Mouse (Mus musculus) hindbrain, embryonic 13.5 days (tissue): ENCODE results near the gene Lrrc46. TPM values are rescaled to one million over a fixed set of nuclear protein-coding genes. Genes with fewer than 3 reads are reported as not detected.
A peak's percentile ranks its signal among the peaks of the same experiment; 100 is the strongest.

ENCODE experiments used
- ATAC-seq: fragments of 200-750 bp; cut with Nextera tagmentation; 2 replicates; pipeline ENCODE4 v1.8.0; 2017; ENCODE audit warnings: moderate TSS enrichment; ENCODE audit not compliant: low FRiP score
- H3K27ac ChIP-seq: fragments of 300-500 bp; sonication (generic); 2 replicates; pipeline ENCODE4 v1.5.1; 2015; ENCODE audit warnings: inconsistent platforms, mild to moderate bottlenecking, moderate library complexity
- H3K27me3 ChIP-seq: fragments of 300-500 bp; sonication (generic); 2 replicates; pipeline ENCODE4 v1.6.1; 2015; ENCODE audit warnings: mild to moderate bottlenecking, inconsistent platforms
- H3K36me3 ChIP-seq: fragments of 300-500 bp; sonication (generic); 2 replicates; pipeline ENCODE4 v1.6.1; 2015; ENCODE audit warnings: mild to moderate bottlenecking, inconsistent platforms
- H3K4me1 ChIP-seq: fragments of 300-500 bp; sonication (generic); replicated peaks from 2 replicates; pipeline ENCODE4 v1.6.1; 2015; ENCODE audit warnings: inconsistent platforms
- H3K4me2 ChIP-seq: fragments of 300-500 bp; sonication (generic); 2 replicates; pipeline ENCODE4 v1.6.1; 2015; ENCODE audit warnings: inconsistent platforms, mild to moderate bottlenecking, moderate library complexity
- H3K4me3 ChIP-seq: fragments of 300-500 bp; sonication (generic); 2 replicates; pipeline ENCODE4 v1.5.1; 2015; ENCODE audit warnings: mild to moderate bottlenecking, inconsistent platforms
- H3K9ac ChIP-seq: fragments of 300-500 bp; sonication (generic); 2 replicates; pipeline ENCODE4 v1.6.1; 2015; ENCODE audit warnings: mild to moderate bottlenecking, inconsistent platforms
- H3K9me3 ChIP-seq: fragments of 300-500 bp; sonication (generic); 2 replicates; pipeline ENCODE4 v1.6.1; 2016; ENCODE audit warnings: inconsistent platforms
- WGBS: fragments of 180-500 bp; shearing (Covaris S2); methylation state at CpG from one replicate; pipeline ENCODE4 v1.1.7; 2015; 5-methylcytosine and 5-hydroxymethylcytosine counted together
- polyA plus RNA-seq: library from polyadenylated mRNA; unstranded; fragments of >200 nt; fragmentation: Nextera tagmentation; extraction: Ambion mirVana; gene quantifications from 2 replicates; pipeline ENCODE4 v1.2.1, GENCODE M21; 2015

Lrrc46 gene
- 3.2 and 5.6 TPM in 2 replicates for polyA plus RNA-seq

DNA sequence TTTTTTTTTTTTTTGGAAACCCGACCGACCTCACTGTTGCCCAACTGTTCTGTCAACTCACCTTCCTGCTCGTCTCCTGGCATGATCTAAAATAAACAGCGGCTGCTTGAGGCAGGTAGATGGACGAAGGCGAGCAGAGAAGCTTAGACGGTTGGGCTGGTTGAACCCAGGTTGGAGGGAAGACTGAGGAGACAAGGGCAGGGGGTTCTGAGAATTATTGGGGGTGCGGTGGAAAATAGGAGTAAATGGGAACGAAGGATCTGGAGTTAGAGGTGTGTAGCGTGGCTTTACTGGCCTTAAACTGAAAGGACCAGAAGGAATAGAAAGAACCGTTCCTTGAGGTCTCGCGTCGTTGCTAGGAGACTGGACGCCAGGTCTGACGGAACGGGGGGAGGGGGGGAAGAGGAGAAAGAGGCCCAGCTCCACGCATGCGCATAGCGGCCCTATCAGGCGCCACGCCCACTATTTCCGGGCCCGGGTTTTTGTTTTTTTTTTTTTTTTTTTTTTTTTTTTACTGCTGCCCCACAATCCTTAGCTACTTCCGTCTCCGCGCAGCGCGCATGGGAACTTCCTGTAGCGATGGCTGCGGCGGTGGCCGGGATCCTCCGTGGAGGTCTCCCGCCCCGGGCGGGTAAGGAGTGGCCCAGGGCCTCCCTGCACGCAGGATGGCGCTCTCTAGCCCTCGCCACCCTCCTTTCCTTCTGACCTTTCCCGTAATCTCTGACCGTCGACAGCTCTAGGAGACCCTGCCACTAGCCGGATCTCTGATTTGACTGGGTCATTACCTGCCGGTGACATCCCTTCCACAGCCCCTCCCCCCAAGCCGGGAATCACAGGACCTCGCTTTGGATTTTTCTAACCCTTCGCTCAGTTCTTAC lies at the start of gene Lrrc46, which contains the start of gene Mrpl10:
TSS of gene Lrrc46 (minus strand) at position 386 of the 878 bp plus-strand sequence.
TSS of gene Mrpl10 (plus strand) at position 539 of the 878 bp plus-strand sequence.
- H3K9me3 ChIP-seq = no peaks in the 10 kb centered on the region
- no peaks in the 10 kb centered on the region for H3K27me3 ChIP-seq
- H3K4me1 ChIP-seq = peaks cover 23% of the 10 kb centered on the region
- peaks cover 21% of the 10 kb centered on the region for H3K36me3 ChIP-seq
- peak within 1 kb of the TSS; percentile 76 for H3K4me3 ChIP-seq
- H3K4me2 ChIP-seq = peak within 1 kb of the TSS; percentile 81
- peak within 1 kb of the TSS; percentile 90 for H3K9ac ChIP-seq
- H3K27ac ChIP-seq = peak within 1 kb of the TSS; percentile 88
- peak; percentile 89 for ATAC-seq
- WGBS = under 1% methylated on average over 48 of the region's 48 CpGs

DNA sequence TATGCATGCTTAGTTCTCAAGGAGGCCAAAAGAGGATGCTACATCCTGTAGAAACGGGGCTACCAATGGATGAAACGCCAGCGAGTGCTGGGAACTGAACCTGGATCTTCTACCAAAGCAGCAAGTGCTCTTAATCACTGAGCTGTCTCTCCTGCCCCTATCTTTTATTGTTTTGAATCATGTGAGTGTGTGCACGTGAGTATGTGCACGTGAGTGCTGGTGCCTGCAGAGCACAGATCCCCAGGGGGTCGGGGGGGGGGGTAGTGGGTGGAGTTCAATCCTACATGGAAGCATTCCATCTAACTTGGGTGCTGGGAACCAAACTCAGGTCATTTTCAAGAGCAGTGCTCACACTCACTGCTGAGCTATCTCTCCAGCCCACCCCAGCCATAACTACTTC lies 45.2 kb upstream of the Lrrc46 start:
- Histone ChIP-seq H3K27ac (no peak overlapping the region), H3K4me1 (peaks cover 12% of the 10 kb centered on the region; the same call in 1 of the 2 replicates), H3K27me3 (no peaks in the 10 kb centered on the region), H3K9ac (no peak overlapping the region), H3K36me3 (no peaks in the 10 kb centered on the region), H3K4me2 (no peak overlapping the region), H3K4me3 (no peak overlapping the region), H3K9me3 (peaks cover 9% of the 10 kb centered on the region; the same call in 1 of the 2 replicates)
- 66% methylated on average over 6 of the region's 6 CpGs for WGBS
- ATAC-seq = no peak

DNA sequence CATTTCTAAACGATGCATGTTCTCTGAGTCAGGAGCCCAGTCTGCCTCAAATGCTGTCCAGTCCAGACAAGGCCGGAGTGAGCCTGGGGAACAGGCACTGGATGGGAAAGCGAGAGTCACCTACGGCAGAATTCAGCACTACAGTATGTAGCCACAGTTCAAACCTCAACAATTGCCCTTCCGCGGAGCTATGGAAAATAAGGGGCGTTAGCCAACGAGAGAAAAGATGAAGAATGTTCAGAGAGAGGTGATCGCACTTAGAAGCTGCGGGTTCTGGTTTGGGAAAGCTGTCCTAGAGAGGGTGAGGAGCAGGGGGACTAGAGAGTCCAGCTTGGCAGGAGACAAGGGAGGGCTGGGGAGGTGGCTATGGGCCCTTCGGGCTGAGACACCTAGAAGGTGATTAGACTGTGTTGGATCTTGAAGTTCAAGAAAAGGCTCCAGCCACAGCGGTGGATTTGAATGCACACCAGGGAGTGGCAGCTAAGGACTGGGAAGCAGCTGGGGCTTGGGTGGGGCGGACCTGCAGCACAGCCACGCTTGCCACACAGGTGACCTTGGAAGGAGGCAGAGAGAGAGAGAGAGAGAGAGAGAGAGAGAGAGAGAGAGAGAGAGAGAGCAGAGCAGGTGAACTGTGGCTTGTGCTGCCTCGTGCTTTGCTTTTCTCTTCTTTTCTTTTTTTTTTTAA lies 43.8 kb upstream of the Lrrc46 start:
- H3K4me3 ChIP-seq = no peak overlapping the region
- 89% methylated on average over 15 of the region's 15 CpGs for WGBS
- peaks cover 12% of the 10 kb centered on the region; the same call in 1 of the 2 replicates for H3K4me1 ChIP-seq
- no peak overlapping the region for H3K9ac ChIP-seq
- H3K27ac ChIP-seq = no peak overlapping the region
- H3K9me3 ChIP-seq = peaks cover 9% of the 10 kb centered on the region; the same call in 1 of the 2 replicates
- H3K36me3 ChIP-seq = no peaks in the 10 kb centered on the region
- no peaks in the 10 kb centered on the region for H3K27me3 ChIP-seq
- no peak overlapping the region for H3K4me2 ChIP-seq
- ATAC-seq = no peak

DNA sequence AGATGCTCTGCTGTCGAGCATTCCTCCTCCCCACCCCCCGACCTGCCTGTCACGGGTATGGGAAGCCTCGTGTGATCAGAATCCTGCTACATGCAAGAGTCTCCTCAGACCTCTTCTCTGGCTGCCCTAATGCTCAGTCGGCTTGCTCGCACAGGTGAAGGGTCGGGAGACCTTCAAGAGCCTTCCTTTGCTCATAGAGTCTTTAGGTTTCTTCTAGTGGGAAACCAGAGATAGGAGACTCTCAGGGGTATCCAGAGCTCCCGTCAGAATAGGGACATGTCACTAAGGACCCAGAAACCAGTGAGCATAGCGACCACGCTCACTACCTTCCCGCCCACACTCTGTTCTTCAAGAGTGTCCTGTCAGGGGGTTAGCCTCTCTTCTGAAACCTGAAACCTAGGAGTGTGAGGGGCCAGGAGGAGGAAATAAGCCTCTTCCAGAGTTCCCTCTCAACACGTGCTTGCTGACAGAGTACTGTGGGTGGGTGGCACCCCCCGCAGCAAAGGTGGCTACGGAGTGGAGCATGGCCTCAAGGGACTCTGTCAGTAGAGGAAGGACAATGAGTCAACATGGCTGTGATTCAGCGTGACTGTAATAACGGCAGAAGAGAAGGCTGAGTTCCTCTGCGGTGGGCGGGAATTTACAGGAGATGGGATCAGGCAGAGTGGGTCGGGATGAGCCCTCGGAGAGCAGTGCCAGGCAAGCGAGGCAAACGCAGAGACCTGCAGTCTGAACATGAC lies 42.4 kb upstream of the Lrrc46 start:
- 45% methylated on average over 22 of the region's 22 CpGs for WGBS
- Histone ChIP-seq H3K9me3 (0 out of 2 replicates have a peak, but pooled peaks cover 4% of the 10 kb centered on the region), H3K27ac (no peak overlapping the region), H3K4me2 (no peak overlapping the region), H3K27me3 (no peaks in the 10 kb centered on the region), H3K4me3 (no peak overlapping the region), H3K36me3 (no peaks in the 10 kb centered on the region), H3K4me1 (peaks cover 12% of the 10 kb centered on the region; the same call in 1 of the 2 replicates), H3K9ac (peak overlapping the region; percentile 9; the same call in 1 of the 2 replicates)
- ATAC-seq = no peak

DNA sequence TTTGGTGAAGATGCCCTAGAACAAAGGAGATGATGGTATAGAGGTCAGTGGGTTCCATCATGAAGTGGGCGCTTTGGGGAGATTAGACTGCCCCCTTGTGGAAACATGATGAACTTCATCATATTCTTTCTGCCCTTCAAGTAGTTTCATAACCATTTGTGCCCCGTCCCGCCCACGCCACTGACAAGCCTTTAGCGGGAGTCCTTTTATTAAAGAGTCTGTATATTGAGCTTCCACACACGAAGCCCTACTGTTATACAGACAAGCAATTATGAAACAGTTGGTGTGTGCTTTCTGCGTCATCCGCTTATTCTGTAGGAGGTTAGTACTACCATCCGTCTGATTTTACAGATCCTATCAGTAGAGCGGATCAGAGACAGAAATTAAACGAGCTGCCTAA lies 41.8 kb upstream of the Lrrc46 start:
- H3K4me2 ChIP-seq = no peak overlapping the region

DNA sequence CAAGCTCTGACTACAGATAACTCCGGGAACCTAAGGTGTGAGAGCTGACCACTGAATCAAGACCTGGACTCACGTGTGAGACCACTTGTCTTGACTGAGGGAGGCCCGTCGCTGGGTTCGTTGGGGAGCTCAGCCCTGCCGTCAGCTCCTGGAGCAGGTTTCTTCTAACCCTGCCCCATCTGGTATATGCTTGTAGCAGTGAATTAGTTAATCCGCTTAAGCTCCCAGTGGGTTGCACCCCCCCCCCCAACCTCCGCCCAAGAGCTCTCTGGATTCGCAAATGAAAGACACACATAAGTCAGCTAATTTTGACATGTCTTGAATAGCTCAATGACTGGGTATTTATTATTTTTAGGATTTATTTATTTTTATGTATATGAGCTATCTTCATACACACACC lies 39.1 kb upstream of the Lrrc46 start:
- no peak overlapping the region for H3K4me3 ChIP-seq
- no peak overlapping the region for H3K27ac ChIP-seq
- WGBS = 43% methylated on average over 9 of the region's 9 CpGs
- H3K36me3 ChIP-seq = no peaks in the 10 kb centered on the region
- ATAC-seq = no peak
- H3K4me2 ChIP-seq = no peak overlapping the region
- no peak overlapping the region for H3K9ac ChIP-seq
- 0 out of 2 replicates have a peak, but pooled peaks cover 3% of the 10 kb centered on the region for H3K9me3 ChIP-seq
- H3K4me1 ChIP-seq = peaks cover 12% of the 10 kb centered on the region; the same call in 1 of the 2 replicates
- H3K27me3 ChIP-seq = no peaks in the 10 kb centered on the region

More for the DNA sequence above, 41.8 kb upstream of the Lrrc46 start:
- H3K4me3 ChIP-seq = no peak overlapping the region
- no peak for ATAC-seq
- H3K27ac ChIP-seq = no peak overlapping the region
- H3K9ac ChIP-seq = peak overlapping the region; percentile 9; the same call in 1 of the 2 replicates
- H3K27me3 ChIP-seq = no peaks in the 10 kb centered on the region
- H3K4me1 ChIP-seq = peaks cover 12% of the 10 kb centered on the region; the same call in 1 of the 2 replicates
- H3K36me3 ChIP-seq = no peaks in the 10 kb centered on the region
- H3K9me3 ChIP-seq = 0 out of 2 replicates have a peak, but pooled peaks cover 3% of the 10 kb centered on the region
- 47% methylated on average over 11 of the region's 11 CpGs for WGBS

DNA sequence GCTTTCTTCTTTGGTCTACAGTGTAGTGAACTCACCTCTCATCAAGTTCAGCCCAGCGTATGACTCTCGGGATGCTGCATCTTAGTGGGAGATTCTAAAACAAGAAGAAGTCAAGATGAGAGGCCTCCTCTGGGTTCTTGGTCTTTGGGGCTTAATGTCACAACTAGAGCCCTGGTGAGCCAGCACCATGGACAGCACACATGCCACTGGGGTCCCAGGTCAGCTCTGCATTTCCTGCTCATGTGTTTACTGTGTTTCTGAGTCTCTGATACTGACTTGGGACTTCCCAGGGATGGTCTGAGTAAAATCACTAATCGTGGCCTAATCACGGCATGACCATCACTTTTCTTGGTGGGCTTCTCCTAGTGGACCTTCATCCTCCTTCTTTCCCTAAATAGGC lies 37.5 kb upstream of the Lrrc46 start:
- Histone ChIP-seq H3K4me3 (no peak overlapping the region), H3K27me3 (no peaks in the 10 kb centered on the region), H3K9ac (no peak overlapping the region), H3K36me3 (no peaks in the 10 kb centered on the region), H3K27ac (no peak overlapping the region), H3K4me1 (peaks cover 7% of the 10 kb centered on the region; the same call in 1 of the 2 replicates), H3K9me3 (0 out of 2 replicates have a peak, but pooled peaks cover 3% of the 10 kb centered on the region), H3K4me2 (no peak overlapping the region)
- no peak for ATAC-seq
- 67% methylated on average over 4 of the region's 4 CpGs for WGBS

DNA sequence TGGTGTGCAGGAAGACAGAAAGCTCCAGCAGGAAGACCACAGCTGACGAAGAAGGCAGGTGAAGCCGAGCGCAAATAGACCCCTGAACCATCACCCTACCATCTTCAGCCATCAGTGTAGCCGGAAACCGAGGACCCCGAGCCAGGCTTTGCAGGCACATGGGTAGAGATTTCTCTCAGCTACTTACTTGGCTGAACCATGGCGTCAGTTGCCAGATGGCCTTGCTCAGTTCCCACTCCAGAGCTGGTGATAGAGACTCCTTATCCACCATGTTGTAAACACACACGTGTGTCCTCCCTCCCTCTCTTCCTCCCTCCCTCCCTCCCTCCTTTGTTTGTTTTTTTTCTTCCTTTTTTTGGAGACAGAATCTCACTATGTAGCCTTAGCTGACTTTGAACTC lies 33.0 kb upstream of the Lrrc46 start:
- Histone ChIP-seq H3K9ac (no peak overlapping the region), H3K4me3 (no peak overlapping the region), H3K27me3 (no peaks in the 10 kb centered on the region), H3K36me3 (no peaks in the 10 kb centered on the region), H3K4me1 (no peaks in the 10 kb centered on the region), H3K4me2 (no peak overlapping the region), H3K9me3 (no peaks in the 10 kb centered on the region), H3K27ac (no peak overlapping the region)
- no peak for ATAC-seq
- WGBS = 77% methylated on average over 8 of the region's 8 CpGs

DNA sequence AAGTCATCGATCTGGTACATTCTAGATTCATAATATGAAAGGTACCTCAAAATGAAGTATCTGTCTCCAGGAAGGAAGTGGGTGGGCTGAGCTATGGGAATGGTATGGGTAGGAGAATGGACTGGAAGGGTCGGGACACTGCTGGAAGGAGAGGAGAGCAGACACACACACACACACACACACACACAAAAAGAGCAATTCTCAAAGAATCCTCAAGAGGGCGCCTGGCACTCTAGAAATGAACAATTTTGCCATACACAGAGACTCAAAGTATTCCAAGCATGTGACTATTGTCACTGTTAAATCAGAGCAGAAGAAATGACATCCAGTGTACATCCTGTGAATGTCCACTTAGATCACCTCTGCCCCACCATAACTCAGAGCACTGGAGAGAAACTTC lies 31.3 kb upstream of the Lrrc46 start:
- 0 out of 2 replicates have a peak, but pooled peaks have one; percentile 39 for ATAC-seq
- no peak overlapping the region for H3K9ac ChIP-seq
- H3K36me3 ChIP-seq = peaks cover 13% of the 10 kb centered on the region
- H3K9me3 ChIP-seq = no peaks in the 10 kb centered on the region
- WGBS = 29% methylated on average over 3 of the region's 3 CpGs
- no peaks in the 10 kb centered on the region for H3K4me1 ChIP-seq
- no peaks in the 10 kb centered on the region for H3K27me3 ChIP-seq
- H3K27ac ChIP-seq = no peak overlapping the region
- H3K4me2 ChIP-seq = no peak overlapping the region
- H3K4me3 ChIP-seq = no peak overlapping the region

DNA sequence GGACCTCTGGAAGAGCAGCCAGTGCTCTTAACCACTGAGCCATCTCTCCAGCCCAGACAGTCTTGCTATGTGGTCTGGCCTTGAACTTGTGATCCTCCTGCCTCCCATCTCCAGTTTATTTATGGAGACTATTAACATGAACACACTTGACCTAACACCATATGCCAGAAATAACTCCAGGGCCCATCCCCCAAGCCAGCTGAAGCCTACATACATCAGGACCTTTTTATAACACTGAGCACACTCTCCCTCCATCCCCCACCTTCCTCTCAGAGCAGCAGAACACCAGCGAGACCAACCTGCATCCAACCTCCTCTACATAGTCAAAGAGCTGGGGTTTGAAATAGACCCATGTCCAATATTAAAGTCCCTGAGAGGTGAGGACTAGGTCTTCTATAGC lies 29.9 kb upstream of the Lrrc46 start:
- Histone ChIP-seq H3K4me2 (no peak overlapping the region), H3K9me3 (no peaks in the 10 kb centered on the region), H3K4me1 (no peaks in the 10 kb centered on the region), H3K27me3 (no peaks in the 10 kb centered on the region), H3K9ac (no peak overlapping the region), H3K4me3 (no peak overlapping the region), H3K27ac (no peak overlapping the region), H3K36me3 (peaks cover 27% of the 10 kb centered on the region)
- no peak for ATAC-seq
- 67% methylated on average over 1 of the region's 1 CpGs for WGBS

DNA sequence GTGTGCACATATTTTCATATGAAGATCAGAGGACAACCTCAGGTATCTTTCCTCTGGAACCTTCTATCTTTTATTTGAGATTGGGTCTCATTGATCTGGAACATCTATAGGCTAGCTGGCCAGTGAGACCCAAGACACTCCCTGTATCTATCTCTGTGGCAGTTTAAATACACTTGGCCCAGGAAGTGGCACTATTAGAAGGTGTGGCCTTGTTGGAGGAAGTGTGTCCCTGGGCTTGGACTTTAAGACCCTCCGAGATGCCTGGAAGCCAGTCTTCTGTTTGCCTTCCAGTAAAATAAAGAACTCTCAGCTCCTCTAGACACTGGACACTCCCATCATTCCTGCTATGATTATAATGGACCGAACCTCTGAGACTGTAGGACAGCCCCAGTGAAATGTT lies 28.6 kb upstream of the Lrrc46 start:
- Histone ChIP-seq H3K9ac (no peak overlapping the region), H3K36me3 (peaks cover 35% of the 10 kb centered on the region), H3K4me2 (no peak overlapping the region), H3K4me3 (no peak overlapping the region), H3K4me1 (no peaks in the 10 kb centered on the region), H3K27ac (no peak overlapping the region), H3K9me3 (no peaks in the 10 kb centered on the region), H3K27me3 (no peaks in the 10 kb centered on the region)
- no peak for ATAC-seq
- 80% methylated on average over 2 of the region's 2 CpGs for WGBS

DNA sequence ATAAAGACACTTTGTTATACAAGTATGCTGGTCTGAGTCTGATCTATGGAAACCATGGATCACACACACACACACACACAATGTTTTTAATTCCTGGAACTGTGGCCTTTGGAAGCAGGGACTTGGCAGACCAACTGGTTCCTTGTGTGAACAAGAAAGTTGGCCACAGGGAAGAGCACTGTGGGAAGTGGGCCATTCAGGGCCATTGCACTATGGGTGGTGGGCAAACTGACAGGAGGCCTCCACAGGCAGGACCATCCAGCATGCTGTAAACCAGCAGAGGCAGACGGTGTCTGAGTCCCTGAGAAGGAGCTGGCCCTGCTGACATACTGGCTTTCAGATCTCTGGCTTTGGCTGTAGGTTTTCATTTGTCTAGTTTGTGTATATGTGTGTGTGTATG lies 28.1 kb upstream of the Lrrc46 start:
- WGBS = 77% methylated on average over 1 of the region's 1 CpGs
- ATAC-seq = no peak
- Histone ChIP-seq H3K4me3 (no peak overlapping the region), H3K27me3 (no peaks in the 10 kb centered on the region), H3K9me3 (no peaks in the 10 kb centered on the region), H3K4me2 (no peak overlapping the region), H3K36me3 (peaks cover 35% of the 10 kb centered on the region), H3K4me1 (no peaks in the 10 kb centered on the region), H3K9ac (no peak overlapping the region), H3K27ac (no peak overlapping the region)
